ENCODE assay signal across 18 mouse cellular contexts in genomic region chr6:88009209-88009608, GRCm38 (mm10). TPM values are rescaled to one million over a fixed set of nuclear protein-coding genes. Genes with fewer than 3 reads are reported as not detected.
"Had no signal": no experiment of that assay in that cellular context is flagged by ENCODE, and none has a peak within 500 bp of the region (broad histone marks: within the 10 kb centered on the region; RNA-seq: fewer than 3 reads in every experiment).

No protein-coding gene starts in this region.

- ATAC-seq: hindbrain, embryonic 16.5 days; inflammation-experienced regulatory T-cells, adult 6 months; intestine, embryonic 15.5 days; intestine, postnatal 0 days; liver, embryonic 12.5 days had no signal

- DNase-seq: gastrocnemius, postnatal 14 days; gastrocnemius, postnatal 36 days; heart, adult 18-20 months; heart, postnatal 10 days; heart, postnatal 4 days; kidney, adult 2 months; kidney, adult 9 months; kidney, postnatal 14 days; kidney, postnatal 36 days; layer of hippocampus, adult 9-11 months; layer of hippocampus, postnatal 36 days; left cerebral cortex, postnatal 4 days had no signal

RNA-seq across cellular contexts. Expression of gene H1fx, which starts 27.8 kb away (rescaled TPM):
- total RNA-seq: liver, adult 2 months had no signal
- polyA plus RNA-seq: inflammation-experienced regulatory T-cells, adult 6 months had no signal
